Mouse (Mus musculus) forebrain, embryonic 10.5 days (tissue): ENCODE results near the gene Ebpl. TPM values are rescaled to one million over a fixed set of nuclear protein-coding genes. Genes with fewer than 3 reads are reported as not detected.

ENCODE experiments used
- DNase-seq: peaks from one replicate; pipeline ENCODE4 v3.0.0-alpha.2; 2017; ENCODE audit warnings: low spot score; ENCODE audit errors: extremely low spot score
- H3K27ac ChIP-seq: fragments of 300-500 bp; sonication (generic); 2 replicates; pipeline ENCODE4 v1.5.1; 2016; ENCODE audit warnings: mild to moderate bottlenecking
- H3K27me3 ChIP-seq: fragments of 300-500 bp; sonication (generic); 2 replicates; pipeline ENCODE4 v1.6.1; 2016; ENCODE audit warnings: mild to moderate bottlenecking; ENCODE audit not compliant: poor library complexity, severe bottlenecking
- H3K36me3 ChIP-seq: fragments of 300-500 bp; sonication (generic); replicated peaks from 2 replicates; pipeline ENCODE4 v1.6.1; 2016; ENCODE audit warnings: mild to moderate bottlenecking, moderate library complexity
- H3K4me1 ChIP-seq: fragments of 300-500 bp; sonication (generic); 2 replicates; pipeline ENCODE4 v1.6.1; 2016
- H3K4me3 ChIP-seq: fragments of 300-500 bp; sonication (generic); 2 replicates; pipeline ENCODE4 v1.5.1; 2016; ENCODE audit warnings: mild to moderate bottlenecking, moderate library complexity
- H3K9me3 ChIP-seq: fragments of 300-500 bp; sonication (generic); 2 replicates; pipeline ENCODE4 v1.6.1; 2016; ENCODE audit warnings: mild to moderate bottlenecking, moderate library complexity
- WGBS: fragments of 180-500 bp; shearing (Covaris S2); methylation state at CpG from one replicate; pipeline ENCODE4 v1.1.7; 2016; 5-methylcytosine and 5-hydroxymethylcytosine counted together
- polyA plus RNA-seq: library from polyadenylated mRNA; unstranded; fragments of >200 nt; fragmentation: Nextera tagmentation; extraction: Ambion mirVana; gene quantifications from 2 replicates; pipeline ENCODE4 v1.2.1, GENCODE M21; 2016

Gene Ebpl
- polyA plus RNA-seq, result 8.9 and 9.1 TPM in 2 replicates

GRCm38 (mm10) chr14:61360131-61360980 is at the start of gene Ebpl:
Gene Ebpl, minus strand, starts transcription at chr14:61360439.
- under 1% methylated on average over 40 of the region's 40 CpGs for WGBS

DNA sequence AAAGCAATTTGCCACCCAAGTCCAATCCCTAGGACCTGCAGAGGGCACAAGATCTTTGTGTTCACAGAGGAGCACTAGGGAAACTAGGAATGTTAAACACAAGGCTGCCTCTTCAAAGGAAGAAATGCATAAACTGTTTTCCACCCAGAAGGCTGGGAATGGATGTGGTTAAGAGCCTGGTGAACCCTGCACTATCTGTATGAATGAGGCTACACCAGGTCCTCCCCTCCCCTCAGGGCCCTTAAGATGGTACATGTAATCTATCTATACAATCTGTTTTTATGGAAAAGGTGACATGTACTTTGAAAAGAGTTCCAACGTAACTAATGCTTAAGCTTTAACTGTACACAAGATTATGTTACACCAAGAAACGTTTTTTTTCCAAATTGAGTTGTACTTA is 49.8 kb upstream of the Ebpl start:
- 79% methylated on average over 2 of the region's 2 CpGs for WGBS
- H3K4me1 ChIP-seq, result peaks cover 10% of the 10 kb centered on the region; the same call in 1 of the 2 replicates
- DNase-seq, result no peak

More at GRCm38 (mm10) chr14:61360131-61360980, at the start of gene Ebpl:
- peak; percentile 86 for DNase-seq
- Histone ChIP-seq H3K27me3 (no peaks in the 10 kb centered on the region), H3K4me1 (peaks cover 20% of the 10 kb centered on the region), H3K27ac (peak within 1 kb of the TSS; percentile 94), H3K9me3 (no peaks in the 10 kb centered on the region), H3K36me3 (peaks cover 9% of the 10 kb centered on the region; the same call in 1 of the 2 replicates), H3K4me3 (peak within 1 kb of the TSS; percentile 86)

GRCm38 (mm10) chr14:61407055-61407454 is 46.8 kb upstream of the Ebpl start:
- no peak for DNase-seq
- Histone ChIP-seq H3K36me3 (peaks cover 13% of the 10 kb centered on the region), H3K4me1 (0 out of 2 replicates have a peak, but pooled peaks cover 3% of the 10 kb centered on the region), H3K27ac (no peak overlapping the region), H3K4me3 (no peak overlapping the region), H3K27me3 (no peaks in the 10 kb centered on the region), H3K9me3 (no peaks in the 10 kb centered on the region)
- 90% methylated on average over 3 of the region's 3 CpGs for WGBS

More for the DNA sequence above, 49.8 kb upstream of the Ebpl start:
- Histone ChIP-seq H3K27ac (no peak overlapping the region), H3K9me3 (no peaks in the 10 kb centered on the region), H3K4me3 (no peak overlapping the region), H3K36me3 (0 out of 2 replicates have a peak, but pooled peaks cover 1% of the 10 kb centered on the region), H3K27me3 (no peaks in the 10 kb centered on the region)

DNA sequence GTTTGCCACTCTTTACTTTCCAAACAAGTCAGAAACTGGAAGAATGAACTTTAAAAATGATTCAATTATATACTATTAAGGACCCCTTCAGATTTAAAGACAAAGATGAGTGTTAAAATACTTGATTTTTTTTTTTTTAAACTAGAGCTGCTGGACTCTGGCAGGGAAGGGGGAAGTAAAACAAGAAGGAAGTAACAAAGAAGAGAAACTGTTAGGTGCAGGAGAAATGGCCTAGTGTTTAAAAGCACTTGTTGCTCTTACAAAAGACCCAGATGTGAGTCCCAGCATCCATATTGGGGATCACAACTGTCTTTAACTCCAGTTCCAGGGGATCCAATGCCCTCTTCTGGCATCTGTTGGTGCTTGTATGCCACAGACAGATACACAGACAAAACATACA is 45.5 kb upstream of the Ebpl start:
- H3K4me3 ChIP-seq, result no peak overlapping the region
- no peaks in the 10 kb centered on the region for H3K27me3 ChIP-seq
- no peak overlapping the region for H3K27ac ChIP-seq
- no peaks in the 10 kb centered on the region for H3K9me3 ChIP-seq
- peaks cover 26% of the 10 kb centered on the region for H3K36me3 ChIP-seq
- H3K4me1 ChIP-seq, result 0 out of 2 replicates have a peak, but pooled peaks cover 3% of the 10 kb centered on the region
- DNase-seq, result no peak

GRCm38 (mm10) chr14:61404941-61405340 is 44.7 kb upstream of the Ebpl start:
- Histone ChIP-seq H3K27me3 (no peaks in the 10 kb centered on the region), H3K9me3 (no peaks in the 10 kb centered on the region), H3K27ac (no peak overlapping the region), H3K36me3 (peaks cover 35% of the 10 kb centered on the region), H3K4me1 (0 out of 2 replicates have a peak, but pooled peaks cover 3% of the 10 kb centered on the region), H3K4me3 (no peak overlapping the region)
- WGBS, result 77% methylated on average over 3 of the region's 3 CpGs
- DNase-seq, result no peak

DNA sequence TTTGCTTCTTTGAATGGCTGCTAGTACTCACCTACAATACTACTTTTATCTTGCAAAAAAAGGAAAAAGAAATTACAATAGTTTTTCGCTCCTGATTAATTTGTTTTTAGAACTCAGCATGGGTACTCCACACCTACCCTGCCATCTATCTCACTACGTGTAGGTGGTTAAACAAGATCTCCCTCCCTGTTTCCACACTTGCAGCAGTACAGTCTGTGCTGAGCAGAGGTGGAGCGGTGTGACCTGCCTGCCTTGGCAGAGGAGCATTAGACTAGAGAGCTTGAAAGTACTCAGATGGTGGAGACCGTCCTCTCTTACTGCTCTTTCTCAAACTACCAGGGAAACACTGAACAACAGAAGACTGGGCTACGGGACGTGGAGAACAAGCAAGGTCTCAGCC is 34.5 kb upstream of the Ebpl start:
- H3K4me1 ChIP-seq, result no peaks in the 10 kb centered on the region
- H3K27me3 ChIP-seq, result no peaks in the 10 kb centered on the region
- no peak for DNase-seq
- WGBS, result 91% methylated on average over 6 of the region's 6 CpGs
- peaks cover 50% of the 10 kb centered on the region for H3K36me3 ChIP-seq
- no peak overlapping the region for H3K27ac ChIP-seq
- no peak overlapping the region for H3K4me3 ChIP-seq
- no peaks in the 10 kb centered on the region for H3K9me3 ChIP-seq

GRCm38 (mm10) chr14:61390586-61390985 is 30.3 kb upstream of the Ebpl start:
- Histone ChIP-seq H3K4me3 (no peak overlapping the region), H3K36me3 (peaks cover 54% of the 10 kb centered on the region), H3K27me3 (no peaks in the 10 kb centered on the region), H3K27ac (no peak overlapping the region), H3K9me3 (no peaks in the 10 kb centered on the region), H3K4me1 (no peaks in the 10 kb centered on the region)
- no peak for DNase-seq
- 87% methylated on average over 3 of the region's 3 CpGs for WGBS

DNA sequence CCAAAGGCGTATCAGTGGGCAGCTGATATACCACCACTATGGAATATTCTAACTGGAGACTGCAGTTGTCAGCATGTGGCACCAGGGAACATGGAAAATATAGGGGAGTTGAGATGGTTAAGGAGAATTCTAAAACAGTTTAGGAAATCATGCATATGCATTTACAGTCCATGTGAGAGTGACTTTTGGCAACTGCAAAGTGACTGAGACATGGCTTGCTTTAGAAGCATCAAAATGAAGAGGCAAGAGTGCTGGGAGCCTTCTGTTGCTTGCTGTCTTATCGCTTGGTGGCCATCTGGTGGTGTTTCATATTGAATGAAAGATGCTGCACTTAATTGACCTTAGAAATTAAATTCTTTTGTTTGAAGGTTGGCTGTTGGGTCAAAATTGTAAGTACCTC is 7.1 kb upstream of the Ebpl start:
- Histone ChIP-seq H3K27me3 (no peaks in the 10 kb centered on the region), H3K4me1 (no peaks in the 10 kb centered on the region), H3K27ac (no peak overlapping the region), H3K36me3 (peaks cover 64% of the 10 kb centered on the region), H3K4me3 (no peak overlapping the region), H3K9me3 (no peaks in the 10 kb centered on the region)
- 94% methylated on average over 2 of the region's 2 CpGs for WGBS
- no peak for DNase-seq

DNA sequence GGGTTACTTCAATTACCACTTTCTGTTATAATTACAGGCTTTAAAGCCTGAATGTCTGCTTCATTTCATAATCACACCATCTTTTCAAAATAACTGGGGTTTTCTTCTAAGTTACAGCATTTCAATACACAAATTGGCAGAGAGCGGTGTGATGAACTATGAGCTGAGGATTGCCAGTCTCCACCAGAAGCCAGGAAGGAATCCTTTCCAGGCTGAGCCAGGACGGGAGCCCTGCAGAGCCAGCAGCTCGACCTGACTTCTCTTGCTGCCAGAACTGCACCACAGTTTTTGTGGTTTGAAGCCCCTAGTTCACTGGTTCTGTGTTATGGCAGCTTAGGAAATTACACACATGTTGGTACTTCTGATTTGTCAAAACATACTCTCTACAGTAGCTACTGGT is 4.4 kb upstream of the Ebpl start:
- no peak for DNase-seq
- no peak overlapping the region for H3K4me3 ChIP-seq
- no peak overlapping the region for H3K27ac ChIP-seq
- peaks cover 14% of the 10 kb centered on the region for H3K4me1 ChIP-seq
- no peaks in the 10 kb centered on the region for H3K9me3 ChIP-seq
- peaks cover 38% of the 10 kb centered on the region for H3K36me3 ChIP-seq
- no peaks in the 10 kb centered on the region for H3K27me3 ChIP-seq
- WGBS, result 88% methylated on average over 3 of the region's 3 CpGs

DNA sequence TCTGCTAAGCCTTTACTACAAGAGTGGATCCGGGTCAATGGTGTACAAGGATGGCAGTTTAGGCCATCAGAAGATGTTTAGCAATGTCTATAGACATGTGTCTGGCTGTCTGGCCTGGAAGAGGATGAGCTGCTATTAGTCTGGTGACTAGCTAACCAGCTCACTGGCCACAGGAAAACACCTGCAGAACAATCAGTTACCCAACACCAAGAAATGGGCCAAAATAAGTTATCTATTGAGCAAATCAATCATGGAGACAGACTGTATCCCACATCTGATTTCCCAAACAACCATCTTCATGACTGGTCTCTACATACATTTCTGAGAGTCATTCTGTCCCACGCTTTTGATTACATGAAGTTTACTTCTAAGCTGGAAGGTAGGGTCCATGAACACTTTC is 3.5 kb upstream of the Ebpl start:
- 92% methylated on average over 2 of the region's 2 CpGs for WGBS
- Histone ChIP-seq H3K27ac (no peak overlapping the region), H3K4me1 (peaks cover 20% of the 10 kb centered on the region), H3K27me3 (no peaks in the 10 kb centered on the region), H3K4me3 (no peak overlapping the region), H3K36me3 (peaks cover 31% of the 10 kb centered on the region), H3K9me3 (no peaks in the 10 kb centered on the region)
- DNase-seq, result no peak

GRCm38 (mm10) chr14:61362268-61362667 is 2.0 kb upstream of the Ebpl start:
- H3K27ac ChIP-seq, result no peak overlapping the region
- no peak for DNase-seq
- H3K4me3 ChIP-seq, result no peak overlapping the region
- H3K9me3 ChIP-seq, result no peaks in the 10 kb centered on the region
- 94% methylated on average over 2 of the region's 2 CpGs for WGBS
- peaks cover 24% of the 10 kb centered on the region for H3K36me3 ChIP-seq
- H3K27me3 ChIP-seq, result no peaks in the 10 kb centered on the region
- peaks cover 20% of the 10 kb centered on the region for H3K4me1 ChIP-seq

GRCm38 (mm10) chr14:61360981-61361511 is 807 bp upstream of the Ebpl start:
- peak overlapping the region; percentile 86 for H3K4me3 ChIP-seq
- H3K9me3 ChIP-seq, result no peaks in the 10 kb centered on the region
- peaks cover 20% of the 10 kb centered on the region for H3K4me1 ChIP-seq
- H3K36me3 ChIP-seq, result peaks cover 11% of the 10 kb centered on the region; the same call in 1 of the 2 replicates
- no peaks in the 10 kb centered on the region for H3K27me3 ChIP-seq
- no peak for DNase-seq
- H3K27ac ChIP-seq, result no peak overlapping the region
- WGBS, result 73% methylated on average over 3 of the region's 3 CpGs
